Mouse (Mus musculus): ENCODE results near the gene Col4a1. TPM values are rescaled to one million over a fixed set of nuclear protein-coding genes. Genes with fewer than 3 reads are reported as not detected.

Gene Col4a1
- polyA plus RNA-seq, 1 experiment: 95.1 TPM

GRCm38 (mm10) chr8:11278101-11278611 is 34.5 kb downstream of the Col4a1 start:
- Histone ChIP-seq H3K4me1 (replicated peaks; ENCODE audit: control insufficient read depth, insufficient read depth, low read length) (peaks cover 12% of the 10 kb centered on the region), H3K36me3 (ENCODE audit: control insufficient read depth, insufficient read depth, low read length) (no peaks in the 10 kb centered on the region), H3K4me3 (ENCODE audit: control insufficient read depth, insufficient read depth, low read length) (no peak overlapping the region), H3K27ac (ENCODE audit: control insufficient read depth, insufficient read depth, low read length) (no peak overlapping the region), H3K27me3 (ENCODE audit: control insufficient read depth, insufficient read depth, low read length) (no peaks in the 10 kb centered on the region)
- TF ChIP-seq POLR2A (IDR thresholded peaks at IDR 0.05; ENCODE audit: control insufficient read depth, extremely low read depth, insufficient read depth, low read length, poor library complexity): no peak
- no peak for TF ChIP-seq CTCF (IDR thresholded peaks at IDR 0.05; ENCODE audit: borderline replicate concordance, control insufficient read depth, extremely low read depth, insufficient read depth, low read length, poor library complexity)
- WGBS: 11% methylated on average over 4 of the region's 4 CpGs
- no peak for DNase-seq

- DNase-seq: no peak
- H3K4me1 ChIP-seq (replicated peaks; ENCODE audit: control insufficient read depth, insufficient read depth, low read length): peaks cover 12% of the 10 kb centered on the region
- no peak overlapping the region for H3K27ac ChIP-seq (ENCODE audit: control insufficient read depth, insufficient read depth, low read length)
- H3K27me3 ChIP-seq (ENCODE audit: control insufficient read depth, insufficient read depth, low read length): no peaks in the 10 kb centered on the region
- 18% methylated on average over 3 of the region's 3 CpGs for WGBS
- TF ChIP-seq POLR2A (IDR thresholded peaks at IDR 0.05; ENCODE audit: control insufficient read depth, extremely low read depth, insufficient read depth, low read length, poor library complexity): no peak
- TF ChIP-seq CTCF (IDR thresholded peaks at IDR 0.05; ENCODE audit: borderline replicate concordance, control insufficient read depth, extremely low read depth, insufficient read depth, low read length, poor library complexity): no peak
- no peak overlapping the region for H3K4me3 ChIP-seq (ENCODE audit: control insufficient read depth, insufficient read depth, low read length)
- H3K36me3 ChIP-seq (ENCODE audit: control insufficient read depth, insufficient read depth, low read length): no peaks in the 10 kb centered on the region
Observed at GRCm38 (mm10) chr8:11277602-11278051, 35.0 kb downstream of the Col4a1 start.

GRCm38 (mm10) chr8:11276286-11276685 is 36.3 kb downstream of the Col4a1 start:
- Histone ChIP-seq H3K27me3 (ENCODE audit: control insufficient read depth, insufficient read depth, low read length) (no peaks in the 10 kb centered on the region), H3K4me1 (replicated peaks; ENCODE audit: control insufficient read depth, insufficient read depth, low read length) (peaks cover 12% of the 10 kb centered on the region), H3K4me3 (ENCODE audit: control insufficient read depth, insufficient read depth, low read length) (no peak overlapping the region), H3K36me3 (ENCODE audit: control insufficient read depth, insufficient read depth, low read length) (no peaks in the 10 kb centered on the region), H3K27ac (ENCODE audit: control insufficient read depth, insufficient read depth, low read length) (no peak overlapping the region)
- TF ChIP-seq CTCF (IDR thresholded peaks at IDR 0.05; ENCODE audit: borderline replicate concordance, control insufficient read depth, extremely low read depth, insufficient read depth, low read length, poor library complexity) (no peak), POLR2A (IDR thresholded peaks at IDR 0.05; ENCODE audit: control insufficient read depth, extremely low read depth, insufficient read depth, low read length, poor library complexity) (no peak)
- no peak for DNase-seq
- WGBS: 2% methylated on average over 6 of the region's 6 CpGs

- no peak for DNase-seq
- Histone ChIP-seq H3K27ac (ENCODE audit: control insufficient read depth, insufficient read depth, low read length) (no peak overlapping the region), H3K4me1 (replicated peaks; ENCODE audit: control insufficient read depth, insufficient read depth, low read length) (peaks cover 12% of the 10 kb centered on the region), H3K27me3 (ENCODE audit: control insufficient read depth, insufficient read depth, low read length) (no peaks in the 10 kb centered on the region), H3K36me3 (ENCODE audit: control insufficient read depth, insufficient read depth, low read length) (no peaks in the 10 kb centered on the region), H3K4me3 (ENCODE audit: control insufficient read depth, insufficient read depth, low read length) (no peak overlapping the region)
- WGBS: 94% methylated on average over 7 of the region's 7 CpGs
- TF ChIP-seq CTCF (IDR thresholded peaks at IDR 0.05; ENCODE audit: borderline replicate concordance, control insufficient read depth, extremely low read depth, insufficient read depth, low read length, poor library complexity): no peak
- no peak for TF ChIP-seq POLR2A (IDR thresholded peaks at IDR 0.05; ENCODE audit: control insufficient read depth, extremely low read depth, insufficient read depth, low read length, poor library complexity)
Observed at GRCm38 (mm10) chr8:11274415-11274814, 38.2 kb downstream of the Col4a1 start.

GRCm38 (mm10) chr8:11273506-11274158 is 39.0 kb downstream of the Col4a1 start:
- H3K27me3 ChIP-seq (ENCODE audit: control insufficient read depth, insufficient read depth, low read length): no peaks in the 10 kb centered on the region
- no peaks in the 10 kb centered on the region for H3K36me3 ChIP-seq (ENCODE audit: control insufficient read depth, insufficient read depth, low read length)
- WGBS: 93% methylated on average over 15 of the region's 15 CpGs
- peaks cover 12% of the 10 kb centered on the region for H3K4me1 ChIP-seq (replicated peaks; ENCODE audit: control insufficient read depth, insufficient read depth, low read length)
- no peak for DNase-seq
- H3K4me3 ChIP-seq (ENCODE audit: control insufficient read depth, insufficient read depth, low read length): no peak overlapping the region
- TF ChIP-seq POLR2A (IDR thresholded peaks at IDR 0.05; ENCODE audit: control insufficient read depth, extremely low read depth, insufficient read depth, low read length, poor library complexity): no peak
- no peak for TF ChIP-seq CTCF (IDR thresholded peaks at IDR 0.05; ENCODE audit: borderline replicate concordance, control insufficient read depth, extremely low read depth, insufficient read depth, low read length, poor library complexity)
- no peak overlapping the region for H3K27ac ChIP-seq (ENCODE audit: control insufficient read depth, insufficient read depth, low read length)

DNA sequence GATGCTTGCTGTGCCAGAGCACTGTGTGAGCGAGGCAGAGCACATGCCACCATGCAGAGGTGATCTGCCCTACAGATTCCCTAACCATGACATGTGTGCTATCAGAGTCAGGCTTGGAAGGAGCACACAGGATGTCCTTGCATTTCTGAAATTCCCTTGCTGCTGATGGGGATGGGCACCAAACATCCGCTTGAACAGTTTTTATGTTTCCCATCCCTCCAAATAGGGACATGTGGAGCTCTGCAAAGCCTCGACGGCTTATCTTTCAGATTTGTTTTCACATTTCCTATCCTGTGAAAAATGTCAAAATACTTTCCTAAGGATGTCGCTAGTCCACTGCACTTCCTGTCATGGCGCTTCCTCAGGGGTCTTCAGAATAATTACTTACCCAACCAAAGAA is 40.4 kb downstream of the Col4a1 start:
- H3K27ac ChIP-seq (ENCODE audit: control insufficient read depth, insufficient read depth, low read length): no peak overlapping the region
- 91% methylated on average over 6 of the region's 6 CpGs for WGBS
- H3K27me3 ChIP-seq (ENCODE audit: control insufficient read depth, insufficient read depth, low read length): no peaks in the 10 kb centered on the region
- H3K36me3 ChIP-seq (ENCODE audit: control insufficient read depth, insufficient read depth, low read length): no peaks in the 10 kb centered on the region
- H3K4me1 ChIP-seq (replicated peaks; ENCODE audit: control insufficient read depth, insufficient read depth, low read length): peaks cover 4% of the 10 kb centered on the region; the same call in 1 of the 2 replicates
- TF ChIP-seq POLR2A (IDR thresholded peaks at IDR 0.05; ENCODE audit: control insufficient read depth, extremely low read depth, insufficient read depth, low read length, poor library complexity): no peak
- no peak for TF ChIP-seq CTCF (IDR thresholded peaks at IDR 0.05; ENCODE audit: borderline replicate concordance, control insufficient read depth, extremely low read depth, insufficient read depth, low read length, poor library complexity)
- no peak for DNase-seq
- H3K4me3 ChIP-seq (ENCODE audit: control insufficient read depth, insufficient read depth, low read length): no peak overlapping the region

Data from thymus, adult 2 months (tissue).